Mouse (Mus musculus): ENCODE results near the gene Vmn1r21. TPM values are rescaled to one million over a fixed set of nuclear protein-coding genes. Genes with fewer than 3 reads are reported as not detected.
"Not testable (repeated sequence)": the region's sequence is repeated elsewhere in the genome, so short reads cannot be mapped to it uniquely, and the experiment has no call there.

The Vmn1r21 gene
- polyA plus RNA-seq (2016; fragmentation: Nextera tagmentation; extraction: Ambion mirVana) = 0.07 TPM in 1 of 2 replicates, not detected in the other

DNA sequence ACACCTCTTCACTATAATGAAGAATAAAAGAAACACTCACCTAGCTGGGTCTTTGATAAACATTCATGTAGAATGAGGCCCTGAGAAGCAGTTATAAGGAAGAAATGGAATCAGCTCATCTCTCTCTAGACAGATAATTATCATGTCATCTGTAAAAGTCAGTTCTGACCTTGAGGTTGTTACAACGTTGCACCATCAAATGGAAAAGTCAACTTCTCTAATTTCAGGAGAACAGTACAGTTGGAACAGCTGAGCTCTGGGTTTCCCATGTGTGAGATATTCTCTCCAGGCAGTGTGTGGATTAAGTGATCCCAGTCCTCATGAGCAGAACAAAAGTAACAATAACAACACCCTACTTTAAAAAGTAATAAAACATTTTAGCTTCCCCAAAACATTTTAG lies at the start of gene Vmn1r21:
Gene Vmn1r21, minus strand, starts transcription at position 58 of the 400 bp plus-strand sequence.
- 82% methylated on average over 1 of the region's 1 CpGs for WGBS
- no peak for DNase-seq (ENCODE audit: low spot score)
- Histone ChIP-seq H3K36me3 (no peaks in the 10 kb centered on the region), H3K27me3 (ENCODE audit: low read depth, poor library complexity, severe bottlenecking) (no peaks in the 10 kb centered on the region), H3K4me3 (no peak within 1 kb of the TSS), H3K27ac (replicated peaks) (no peak within 1 kb of the TSS), H3K4me1 (no peaks in the 10 kb centered on the region), H3K9me3 (replicated peaks) (no peaks in the 10 kb centered on the region)

DNA sequence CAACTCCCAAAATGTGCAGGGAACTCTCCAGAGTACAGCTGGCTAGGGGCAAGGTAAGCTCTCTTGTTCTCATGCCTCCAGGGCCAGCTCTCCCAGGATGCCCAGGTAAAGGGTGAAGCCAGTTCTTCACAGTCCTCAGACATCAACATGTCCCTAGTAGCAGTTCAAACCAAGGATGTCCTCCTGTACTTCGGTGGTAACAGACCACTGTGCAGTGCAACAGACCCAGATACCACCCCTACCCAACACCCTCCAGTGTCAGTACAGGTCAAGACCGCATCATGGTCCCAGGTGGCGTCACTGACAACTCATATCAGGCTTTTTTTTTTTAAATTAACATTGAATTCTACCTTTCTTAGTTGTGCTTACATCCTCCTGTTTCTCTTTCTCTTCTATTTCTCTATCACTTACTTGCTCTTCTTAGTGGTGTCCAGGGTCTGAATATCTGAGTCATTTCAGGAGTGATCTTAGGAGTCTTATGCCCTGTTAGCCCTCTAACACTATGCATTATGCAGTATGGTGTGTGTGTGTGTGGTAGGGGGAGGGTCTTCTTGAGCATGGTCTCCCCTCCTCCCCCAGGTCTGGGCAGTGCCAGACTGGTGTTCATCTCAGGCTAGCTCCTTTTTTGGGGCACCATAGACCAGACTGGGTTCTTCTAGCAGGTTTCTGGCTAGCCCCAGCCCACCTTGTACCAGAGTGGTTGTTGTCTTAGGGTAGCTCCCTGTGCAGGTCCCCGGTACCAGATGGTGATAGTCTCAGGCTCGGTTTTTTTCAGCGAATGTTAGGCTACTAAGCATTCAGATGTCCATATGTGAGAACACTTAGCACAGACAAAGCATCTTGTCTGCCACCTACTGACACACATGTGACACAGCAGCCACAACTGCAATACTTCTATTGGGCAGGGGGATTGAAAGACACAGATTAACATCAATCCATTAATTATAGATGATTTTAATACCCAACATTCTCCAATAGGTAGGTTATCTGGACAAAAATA lies 9.2 kb upstream of the Vmn1r21 start:
- no peaks in the 10 kb centered on the region for H3K4me1 ChIP-seq
- H3K27ac ChIP-seq (replicated peaks) = no peak overlapping the region
- H3K36me3 ChIP-seq = no peaks in the 10 kb centered on the region
- H3K9me3 ChIP-seq (replicated peaks) = no peaks in the 10 kb centered on the region
- WGBS = 61% methylated on average over 6 of the region's 6 CpGs
- H3K4me3 ChIP-seq = no peak overlapping the region
- no peaks in the 10 kb centered on the region for H3K27me3 ChIP-seq (ENCODE audit: low read depth, poor library complexity, severe bottlenecking)
- peak; percentile 31 for DNase-seq (ENCODE audit: low spot score)

DNA sequence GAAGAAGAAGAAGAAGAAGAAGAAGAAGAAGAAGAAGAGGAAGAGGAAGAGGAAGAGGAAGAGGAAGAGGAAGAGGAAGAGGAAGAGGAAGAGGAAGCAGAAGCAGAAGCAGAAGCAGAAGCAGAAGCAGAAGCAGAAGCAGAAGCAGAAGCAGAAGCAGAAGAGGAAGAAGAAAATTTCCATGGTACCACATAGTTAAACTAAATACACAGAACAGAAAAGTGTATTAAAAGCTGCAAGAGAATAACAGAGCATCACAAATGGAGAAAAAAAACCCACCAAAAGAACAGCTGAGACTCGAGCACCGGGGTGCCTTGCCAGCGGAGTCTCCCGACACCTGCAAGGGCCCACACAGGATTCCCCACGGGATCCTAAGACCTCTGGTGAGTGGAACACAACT lies 1.0 kb upstream of the Vmn1r21 start:
- 89% methylated on average over 5 of the region's 5 CpGs for WGBS
- H3K27ac ChIP-seq (replicated peaks); H3K36me3 ChIP-seq; H3K27me3 ChIP-seq (ENCODE audit: low read depth, poor library complexity, severe bottlenecking); H3K4me3 ChIP-seq; H3K4me1 ChIP-seq; H3K9me3 ChIP-seq (replicated peaks); DNase-seq (ENCODE audit: low spot score): not testable (repeated sequence)

DNA sequence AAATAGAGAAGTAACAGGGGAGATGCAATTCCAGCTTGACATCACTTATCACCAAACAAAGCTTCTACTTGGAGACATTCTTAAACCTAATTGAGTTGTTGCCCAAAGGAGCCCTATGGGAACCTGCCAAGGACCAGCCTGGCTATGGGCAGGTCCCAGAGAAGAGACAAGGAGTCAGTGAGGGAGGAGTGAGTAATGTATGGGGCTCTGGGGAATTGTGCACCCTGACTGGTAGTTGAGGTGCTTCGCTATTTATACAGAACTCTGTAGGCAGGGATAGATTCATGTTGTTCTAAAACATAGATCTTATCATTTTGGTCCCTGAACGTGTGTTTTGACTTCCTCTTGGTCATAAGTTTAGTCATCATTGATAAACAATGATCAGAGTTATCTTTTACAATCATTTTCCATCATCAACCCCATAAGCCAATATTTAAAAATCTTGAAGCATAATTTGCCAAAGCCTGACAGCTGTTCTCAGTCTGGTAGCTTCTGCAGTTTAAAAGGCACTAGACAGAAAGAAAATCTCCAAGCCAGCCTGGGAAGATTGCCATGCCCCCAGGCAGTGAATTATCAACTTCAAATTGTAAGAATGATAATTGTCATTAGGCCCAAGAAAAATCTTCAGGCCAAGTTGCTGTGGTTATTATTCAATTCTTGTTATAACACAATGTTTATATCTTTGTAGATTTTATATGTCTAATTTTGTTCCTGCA lies 10.3 kb downstream of the Vmn1r21 start:
- no peaks in the 10 kb centered on the region for H3K36me3 ChIP-seq
- H3K4me3 ChIP-seq = no peak overlapping the region
- no peaks in the 10 kb centered on the region for H3K4me1 ChIP-seq
- WGBS = 85% methylated on average over 2 of the region's 2 CpGs
- no peaks in the 10 kb centered on the region for H3K9me3 ChIP-seq (replicated peaks)
- no peak for DNase-seq (ENCODE audit: low spot score)
- H3K27ac ChIP-seq (replicated peaks) = no peak overlapping the region
- no peaks in the 10 kb centered on the region for H3K27me3 ChIP-seq (ENCODE audit: low read depth, poor library complexity, severe bottlenecking)

DNA sequence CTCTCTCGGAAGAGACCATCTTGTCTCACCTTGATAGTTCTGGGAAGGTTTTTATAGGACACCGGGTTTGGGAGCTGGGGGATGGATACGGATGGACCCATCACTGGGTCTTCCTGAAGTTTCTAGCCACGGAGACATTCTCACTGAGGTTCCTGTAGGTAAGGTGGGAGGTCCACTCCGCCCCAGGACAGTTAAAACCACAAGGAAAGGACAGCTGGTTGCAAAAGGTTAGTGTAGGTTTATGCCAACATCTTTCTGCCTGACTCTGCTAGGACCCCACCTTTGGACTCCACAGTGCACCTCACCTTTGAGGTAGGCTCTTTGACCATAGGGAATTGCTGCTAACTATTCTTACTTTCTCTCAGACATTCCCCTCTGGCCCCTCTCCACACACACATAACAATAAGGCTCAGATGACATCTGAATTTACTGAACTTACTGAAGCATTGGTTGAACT lies 24.9 kb downstream of the Vmn1r21 start:
- H3K36me3 ChIP-seq = 0 out of 2 replicates have a peak, but pooled peaks cover 6% of the 10 kb centered on the region
- no peaks in the 10 kb centered on the region for H3K27me3 ChIP-seq (ENCODE audit: low read depth, poor library complexity, severe bottlenecking)
- 7% methylated on average over 5 of the region's 5 CpGs for WGBS
- peaks cover 21% of the 10 kb centered on the region for H3K4me1 ChIP-seq
- H3K27ac ChIP-seq (replicated peaks) = peak overlapping the region; percentile 99
- peak overlapping the region; percentile 77 for H3K4me3 ChIP-seq
- no peaks in the 10 kb centered on the region for H3K9me3 ChIP-seq (replicated peaks)
- no peak for DNase-seq (ENCODE audit: low spot score)

DNA sequence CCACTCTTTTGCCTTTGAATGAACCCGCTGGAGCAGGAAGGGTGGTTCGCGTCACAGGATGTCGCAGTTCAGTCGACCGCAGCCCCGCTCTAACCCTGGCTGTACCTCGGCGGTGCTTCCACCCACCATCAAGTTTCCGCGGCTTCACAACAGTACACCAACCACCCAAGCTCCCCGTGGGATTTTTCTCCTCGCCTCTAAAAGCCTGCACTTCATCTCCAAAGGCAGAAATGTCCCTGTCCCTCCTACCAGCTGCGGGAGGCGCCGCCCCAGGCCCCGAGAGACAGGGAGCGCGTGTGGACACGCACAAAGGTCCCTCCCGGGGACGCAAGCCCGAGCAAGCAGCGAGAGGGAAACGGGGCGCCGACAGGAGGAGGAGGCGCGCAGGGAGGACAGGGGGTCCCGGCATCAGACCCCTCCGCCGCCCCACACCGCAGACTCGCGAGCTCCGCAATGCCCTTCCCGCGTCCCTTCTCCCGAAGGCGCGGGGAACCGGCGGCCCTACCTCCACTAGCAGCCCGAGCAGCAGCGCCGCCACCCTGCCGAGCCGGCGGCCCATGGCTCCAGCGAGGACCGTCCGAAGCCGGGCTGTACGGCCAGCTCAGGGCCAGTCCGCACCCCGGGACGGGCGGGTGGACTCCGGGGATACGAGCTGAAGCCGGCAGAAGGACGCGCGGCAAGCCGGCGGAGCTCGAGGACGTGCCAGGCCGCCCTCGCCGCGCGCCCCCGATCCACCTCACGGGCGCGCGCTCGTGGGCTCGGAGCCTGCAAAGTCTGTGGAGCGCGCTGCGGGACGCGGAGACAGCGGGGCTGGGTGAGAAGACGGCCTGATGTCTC lies 25.5 kb downstream of the Vmn1r21 start, which contains the start of gene Vopp1:
Gene Vopp1, minus strand, starts transcription at position 738 of the 837 bp plus-strand sequence.
- peak within 1 kb of the TSS; percentile 77 for H3K4me3 ChIP-seq
- DNase-seq (ENCODE audit: low spot score) = peak; percentile 80
- H3K36me3 ChIP-seq = 0 out of 2 replicates have a peak, but pooled peaks cover 6% of the 10 kb centered on the region
- no peaks in the 10 kb centered on the region for H3K27me3 ChIP-seq (ENCODE audit: low read depth, poor library complexity, severe bottlenecking)
- H3K4me1 ChIP-seq = peaks cover 21% of the 10 kb centered on the region
- H3K27ac ChIP-seq (replicated peaks) = peak within 1 kb of the TSS; percentile 99
- under 1% methylated on average over 85 of the region's 87 CpGs for WGBS
- no peaks in the 10 kb centered on the region for H3K9me3 ChIP-seq (replicated peaks)

DNA sequence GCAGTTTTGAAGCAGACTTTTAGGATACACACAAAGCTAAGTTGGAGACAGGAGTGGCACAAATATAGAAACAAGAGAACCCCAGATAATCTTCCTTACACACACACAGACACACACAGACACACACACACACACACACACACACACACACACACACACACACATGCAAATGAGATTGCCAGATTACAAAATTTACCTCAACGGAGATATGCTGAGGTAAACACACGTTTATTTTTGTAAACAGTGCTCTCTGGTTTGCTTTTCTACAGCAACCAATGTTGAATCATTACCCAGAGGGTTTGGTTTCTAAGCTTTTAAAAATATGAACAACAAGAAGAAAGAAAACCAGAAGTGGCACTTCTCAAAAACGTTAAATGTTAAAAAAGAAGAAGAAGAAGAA lies 26.7 kb downstream of the Vmn1r21 start:
- Histone ChIP-seq H3K4me3 (peak overlapping the region; percentile 77), H3K36me3 (0 out of 2 replicates have a peak, but pooled peaks cover 6% of the 10 kb centered on the region), H3K4me1 (peaks cover 21% of the 10 kb centered on the region), H3K9me3 (replicated peaks) (no peaks in the 10 kb centered on the region), H3K27ac (replicated peaks) (no peak overlapping the region), H3K27me3 (ENCODE audit: low read depth, poor library complexity, severe bottlenecking) (no peaks in the 10 kb centered on the region)
- no peak for DNase-seq (ENCODE audit: low spot score)
- 44% methylated on average over 3 of the region's 3 CpGs for WGBS

DNA sequence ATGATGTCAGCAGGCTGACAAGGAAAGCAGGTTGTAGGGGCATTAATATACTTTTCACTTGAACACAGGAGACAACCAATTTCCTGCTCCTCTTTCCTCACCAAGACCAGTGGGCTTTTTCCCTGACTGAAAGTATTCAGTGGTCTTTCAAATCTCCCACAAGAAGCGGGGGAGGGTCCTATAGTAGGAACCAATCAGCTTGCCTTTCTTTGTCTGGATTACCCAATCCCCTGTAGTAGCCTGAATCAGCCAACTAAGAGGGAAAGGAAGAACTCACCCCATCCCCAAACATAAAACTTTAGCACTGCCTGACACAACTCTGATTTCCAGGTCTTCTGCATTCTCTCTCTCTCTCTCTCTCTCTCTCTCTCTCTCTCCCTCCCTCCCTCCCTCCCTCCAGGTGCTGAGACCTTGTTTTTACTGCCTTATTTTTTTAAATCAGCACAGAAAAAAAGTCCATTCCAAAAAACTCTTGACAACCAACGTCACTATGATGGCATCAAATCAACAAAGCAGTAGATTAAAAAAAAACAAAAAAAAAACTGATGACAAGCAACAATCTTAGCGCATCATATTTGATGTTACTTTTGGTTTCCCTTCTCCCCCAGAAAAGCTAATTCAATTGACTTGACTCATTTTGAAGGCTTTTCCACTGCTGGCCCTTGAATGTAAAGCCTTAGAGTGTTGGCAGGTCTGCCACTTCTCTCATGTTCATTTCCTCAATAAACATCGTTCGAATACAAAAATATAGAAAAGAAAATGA lies 27.3 kb downstream of the Vmn1r21 start:
- H3K9me3 ChIP-seq (replicated peaks) = no peaks in the 10 kb centered on the region
- 70% methylated on average over 5 of the region's 5 CpGs for WGBS
- H3K27me3 ChIP-seq (ENCODE audit: low read depth, poor library complexity, severe bottlenecking) = no peaks in the 10 kb centered on the region
- H3K36me3 ChIP-seq = 0 out of 2 replicates have a peak, but pooled peaks cover 6% of the 10 kb centered on the region
- peak overlapping the region; percentile 77 for H3K4me3 ChIP-seq
- peak overlapping the region; percentile 69 for H3K27ac ChIP-seq (replicated peaks)
- peak; percentile 32 for DNase-seq (ENCODE audit: low spot score)
- peaks cover 21% of the 10 kb centered on the region for H3K4me1 ChIP-seq

DNA sequence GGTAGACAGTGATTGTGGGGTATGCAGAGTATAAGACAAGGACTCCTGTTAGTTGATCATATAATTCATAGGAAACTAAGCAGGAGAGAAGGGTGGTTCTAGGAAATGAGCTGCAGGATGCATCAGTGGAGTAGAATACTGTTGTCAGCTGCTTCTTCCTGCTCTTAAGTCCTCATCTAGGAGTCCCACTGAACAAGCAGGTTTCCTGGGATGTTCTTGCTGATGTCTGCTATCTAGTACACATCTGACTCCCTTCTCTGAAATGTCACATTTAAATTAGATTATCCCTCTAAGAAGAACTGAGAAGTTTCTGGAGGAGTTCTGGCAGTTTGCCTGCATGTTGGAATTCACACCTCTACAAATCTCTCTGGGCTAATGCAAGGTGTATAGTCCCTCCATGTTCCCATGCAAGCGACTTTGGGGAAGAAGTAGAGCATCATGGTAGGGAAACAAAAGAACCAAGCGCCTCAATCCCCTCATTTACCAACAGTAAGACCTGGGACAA lies 35.7 kb downstream of the Vmn1r21 start:
- Histone ChIP-seq H3K27ac (replicated peaks) (no peak overlapping the region), H3K27me3 (ENCODE audit: low read depth, poor library complexity, severe bottlenecking) (no peaks in the 10 kb centered on the region), H3K4me3 (no peak overlapping the region), H3K4me1 (no peaks in the 10 kb centered on the region), H3K36me3 (peaks cover under 1% of the 10 kb centered on the region), H3K9me3 (replicated peaks) (no peaks in the 10 kb centered on the region)
- 88% methylated on average over 2 of the region's 2 CpGs for WGBS
- DNase-seq (ENCODE audit: low spot score) = no peak

DNA sequence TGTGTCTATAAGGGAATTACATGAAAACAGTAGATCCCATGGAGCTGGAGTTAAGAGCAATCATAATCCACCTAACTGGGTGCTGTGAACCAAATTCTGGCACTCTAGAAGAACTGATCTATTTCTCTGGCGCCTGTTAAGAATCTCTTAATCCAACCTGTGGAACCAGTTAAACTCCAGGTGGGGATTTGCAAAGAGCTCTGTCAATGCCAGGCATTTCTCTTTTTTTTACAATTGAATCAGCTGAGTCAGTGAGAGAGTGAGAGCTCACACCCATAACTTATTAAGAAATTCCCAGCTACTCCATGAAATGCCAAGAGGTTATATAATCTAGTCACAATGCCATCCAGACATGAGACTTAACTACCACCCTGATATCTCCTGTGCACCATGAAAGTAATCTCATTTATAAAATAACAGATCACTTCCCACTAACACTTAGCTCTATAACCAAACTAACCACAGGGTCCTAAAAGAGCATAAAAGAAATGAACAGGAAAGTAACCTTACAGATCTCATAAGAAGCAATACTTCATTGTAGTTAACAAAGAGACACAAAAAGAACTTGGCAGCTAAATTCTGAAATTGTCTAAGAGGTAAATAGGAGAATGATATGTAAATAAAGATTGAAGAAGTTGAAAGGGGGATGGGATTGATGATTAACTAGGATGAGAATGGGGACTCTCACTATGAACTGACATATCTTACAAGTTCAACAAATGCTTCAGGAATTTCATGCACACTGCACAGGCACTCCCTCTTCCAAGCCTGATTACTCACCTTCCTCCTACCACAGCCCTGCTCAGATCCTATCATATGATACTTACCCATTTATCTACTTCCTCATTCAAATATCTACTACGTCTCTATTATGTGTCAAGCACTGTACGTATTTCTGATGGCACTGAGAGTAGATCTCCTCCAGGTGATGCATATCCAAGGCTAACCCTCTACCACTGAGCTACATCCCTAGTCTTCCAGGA lies 38.1 kb downstream of the Vmn1r21 start:
- Histone ChIP-seq H3K27me3 (ENCODE audit: low read depth, poor library complexity, severe bottlenecking) (no peaks in the 10 kb centered on the region), H3K27ac (replicated peaks) (no peak overlapping the region), H3K36me3 (peaks cover 23% of the 10 kb centered on the region), H3K9me3 (replicated peaks) (0 out of 2 replicates have a peak, but pooled peaks cover 8% of the 10 kb centered on the region), H3K4me3 (no peak overlapping the region), H3K4me1 (no peaks in the 10 kb centered on the region)
- DNase-seq (ENCODE audit: low spot score) = no peak
- WGBS = 90% methylated on average over 3 of the region's 3 CpGs
